Mouse (Mus musculus) brain, embryonic 18.5 days (tissue): Measurements from ENCODE around the gene Ankrd26.
A peak's percentile ranks its signal among the peaks of the same experiment; 100 is the strongest.
"Not testable (repeated sequence)": the region's sequence is repeated elsewhere in the genome, so short reads cannot be mapped to it uniquely, and the experiment has no call there.

ENCODE experiments used
- DNase-seq: peaks from one replicate; pipeline ENCODE4 v3.0.0-alpha.2; 2012; ENCODE audit warnings: low read depth, low spot score

Gene Ankrd26

DNA sequence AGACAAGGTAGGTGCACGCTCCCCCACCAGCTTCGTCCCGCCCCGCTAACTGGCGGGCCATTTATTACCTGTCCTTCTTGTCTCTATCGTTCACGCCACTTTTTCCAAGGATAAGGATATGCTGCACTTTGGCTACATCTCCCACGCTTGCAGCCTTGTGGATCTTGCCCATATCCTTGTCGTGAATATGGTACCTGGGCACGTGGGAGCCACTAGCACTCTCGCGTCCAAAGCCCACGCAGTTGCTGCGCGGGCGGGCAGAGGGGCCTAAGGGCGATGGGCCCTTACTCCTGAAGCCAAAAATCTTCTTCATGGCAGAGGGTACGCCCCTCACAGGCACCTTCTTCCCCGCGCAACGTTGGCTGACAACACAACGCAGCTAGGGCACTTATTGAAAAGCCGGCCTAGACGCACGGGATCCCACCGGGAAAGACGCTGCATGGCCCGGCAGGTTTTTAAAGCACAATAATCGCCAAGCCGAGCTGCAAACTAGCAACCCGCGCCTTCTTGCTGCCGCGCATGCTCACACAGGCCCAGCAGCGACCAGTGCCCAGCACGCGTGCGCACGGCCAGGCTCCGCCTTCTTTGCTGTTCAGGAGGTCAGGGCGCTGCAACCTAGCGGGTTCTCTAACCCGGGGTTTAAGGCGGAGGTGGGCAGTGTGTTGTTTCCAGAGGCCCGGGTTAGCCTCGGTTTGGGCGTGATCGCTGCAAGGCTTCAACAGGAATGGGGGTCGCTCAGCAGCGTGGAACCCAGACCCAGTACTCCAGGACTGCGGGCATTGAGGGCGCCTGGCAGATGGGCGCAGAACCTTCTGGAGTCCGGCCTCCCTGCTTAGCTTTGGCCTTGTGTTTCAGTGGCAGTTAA, at the start of gene Ankrd26:
TSS of gene Ankrd26 (minus strand) at position 482 of the 865 bp plus-strand sequence.
- DNase-seq = peak; percentile 72

DNA sequence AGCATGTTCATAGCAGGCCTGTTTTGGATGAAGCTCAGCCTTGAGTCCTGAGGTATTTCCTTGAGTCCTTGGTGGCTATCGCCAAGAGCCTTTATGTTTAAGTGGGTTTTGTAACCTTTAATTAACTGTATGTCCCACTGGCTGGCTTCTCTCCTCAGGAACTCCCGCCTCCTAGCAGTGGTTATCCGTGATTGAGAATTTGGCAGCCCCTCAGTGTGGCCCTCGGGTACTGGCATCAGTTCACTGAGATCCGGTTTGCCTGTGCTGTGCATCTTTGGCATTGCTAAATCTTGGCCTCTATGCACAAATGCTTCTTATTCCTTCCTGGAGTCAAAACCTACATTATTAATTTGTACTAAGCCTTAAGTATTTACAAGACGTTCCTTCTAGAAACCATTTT, 46.9 kb upstream of the Ankrd26 start:
- no peak for DNase-seq

DNA sequence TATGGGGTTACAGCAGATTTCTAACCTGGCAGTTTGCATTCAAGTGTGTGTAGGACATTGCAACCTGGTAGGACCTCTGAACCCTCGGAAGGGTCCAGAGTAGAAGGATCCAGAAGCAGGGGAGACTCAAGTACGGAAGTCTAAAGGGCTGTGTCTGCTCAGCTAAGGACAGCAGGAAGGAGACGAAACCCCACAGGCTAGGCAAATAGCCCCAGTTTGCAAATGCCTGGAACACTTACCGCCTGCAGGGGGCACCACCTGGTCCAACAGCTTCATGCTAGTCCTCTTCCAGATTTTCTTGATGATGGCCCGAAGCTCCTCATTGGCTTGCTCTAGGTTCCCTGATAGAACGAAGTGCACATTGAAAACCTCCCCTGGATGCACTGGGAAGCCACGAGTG, 43.9 kb upstream of the Ankrd26 start:
- DNase-seq = no peak

DNA sequence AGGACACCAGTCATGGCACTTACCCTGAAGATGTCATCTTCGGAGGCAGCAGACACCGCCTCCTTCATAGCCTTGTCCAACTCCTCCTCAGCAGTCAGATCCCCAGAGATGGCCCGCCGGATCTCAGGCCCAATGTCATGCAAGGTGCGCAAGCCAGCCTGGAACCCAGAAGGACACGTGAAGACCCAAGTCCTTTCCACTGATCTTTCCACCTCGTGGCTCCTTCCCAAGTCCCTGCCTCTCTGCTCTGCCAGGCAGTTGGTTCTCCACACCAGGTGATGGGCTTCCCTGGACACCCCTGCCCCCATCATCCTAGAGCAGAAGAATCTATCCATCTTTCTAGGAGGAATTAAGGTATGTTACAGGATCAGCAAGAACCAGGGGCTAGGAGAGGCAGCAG, 41.8 kb upstream of the Ankrd26 start:
- no peak for DNase-seq

DNA sequence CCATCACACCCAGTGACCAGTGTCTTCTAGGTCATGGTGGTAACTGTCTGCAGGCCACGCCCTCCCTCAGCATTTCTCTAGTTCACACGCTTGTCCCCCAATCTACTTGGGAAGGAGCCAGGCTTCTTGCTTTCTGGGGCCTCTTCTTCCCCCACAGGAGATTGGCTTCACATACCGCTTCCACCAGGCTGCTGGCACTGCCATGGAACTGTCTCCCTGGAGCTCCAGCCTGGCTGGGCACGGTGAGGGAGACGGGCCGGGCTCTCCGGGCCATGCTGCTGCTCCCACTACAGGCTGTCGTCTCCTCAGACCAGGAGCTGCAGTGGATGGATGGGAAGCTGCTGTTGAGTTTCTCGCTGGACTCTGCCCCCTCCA, 33.6 kb upstream of the Ankrd26 start:
- DNase-seq = no peak

DNA sequence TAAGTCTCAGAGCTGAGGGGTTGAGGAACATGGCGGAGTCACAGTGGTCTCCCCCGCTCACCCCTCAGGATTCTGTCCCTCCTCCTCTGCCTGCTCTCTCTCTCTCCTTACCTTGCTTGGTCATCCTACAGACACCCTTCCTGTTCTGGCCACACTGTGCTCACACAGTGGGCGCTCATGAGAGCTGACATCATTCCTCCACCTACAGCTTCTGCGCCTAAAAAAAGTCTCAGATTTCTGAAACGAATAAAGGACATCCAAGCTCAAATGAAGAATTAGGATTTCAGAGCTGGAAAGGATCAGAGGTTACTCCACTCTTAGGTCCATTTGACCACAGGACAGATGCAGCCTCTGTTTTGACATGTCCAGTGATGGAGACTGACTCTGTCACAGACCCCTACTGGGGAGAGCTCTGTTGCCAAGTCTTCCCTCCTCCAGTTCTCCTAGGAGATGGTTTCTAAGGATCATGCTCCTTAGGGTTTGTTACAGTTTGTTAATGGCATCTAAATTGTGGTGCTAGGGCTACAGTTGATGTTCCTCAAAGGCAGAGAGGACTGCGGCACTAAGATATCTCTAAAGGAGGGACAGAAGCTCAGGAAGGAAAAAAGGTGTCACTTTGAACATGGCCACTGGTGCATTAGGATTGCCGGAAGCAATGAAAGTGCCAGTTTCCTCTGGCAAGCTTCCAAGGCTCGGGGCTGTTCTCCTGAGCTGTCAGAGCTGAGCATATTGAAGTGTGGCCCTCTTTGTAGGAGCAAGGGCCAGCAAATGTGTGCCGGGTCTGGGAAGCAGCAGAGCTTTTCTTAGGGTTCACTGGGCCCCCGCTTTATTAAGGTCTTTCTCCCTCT, 33.0 kb upstream of the Ankrd26 start:
- no peak for DNase-seq

DNA sequence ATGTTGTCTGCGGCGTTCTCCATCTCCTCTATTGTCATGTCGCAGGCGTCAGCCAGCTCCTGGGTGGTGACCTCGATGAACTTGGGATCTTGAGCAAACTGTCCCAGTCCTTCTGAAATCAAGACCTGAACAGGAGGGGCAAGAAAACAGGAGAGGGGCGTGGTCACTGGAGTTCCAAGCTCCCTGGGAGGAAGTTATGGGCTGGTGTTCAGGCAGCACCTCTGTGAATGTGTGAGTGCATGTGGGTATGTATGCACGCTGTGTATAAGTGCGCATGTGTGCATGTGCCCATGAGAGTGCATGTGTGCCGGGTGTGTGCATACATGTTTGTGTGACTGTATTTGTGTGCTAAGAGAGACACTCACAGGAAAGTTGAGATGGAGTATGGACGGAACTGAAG, 32.0 kb upstream of the Ankrd26 start:
- DNase-seq = no peak

DNA sequence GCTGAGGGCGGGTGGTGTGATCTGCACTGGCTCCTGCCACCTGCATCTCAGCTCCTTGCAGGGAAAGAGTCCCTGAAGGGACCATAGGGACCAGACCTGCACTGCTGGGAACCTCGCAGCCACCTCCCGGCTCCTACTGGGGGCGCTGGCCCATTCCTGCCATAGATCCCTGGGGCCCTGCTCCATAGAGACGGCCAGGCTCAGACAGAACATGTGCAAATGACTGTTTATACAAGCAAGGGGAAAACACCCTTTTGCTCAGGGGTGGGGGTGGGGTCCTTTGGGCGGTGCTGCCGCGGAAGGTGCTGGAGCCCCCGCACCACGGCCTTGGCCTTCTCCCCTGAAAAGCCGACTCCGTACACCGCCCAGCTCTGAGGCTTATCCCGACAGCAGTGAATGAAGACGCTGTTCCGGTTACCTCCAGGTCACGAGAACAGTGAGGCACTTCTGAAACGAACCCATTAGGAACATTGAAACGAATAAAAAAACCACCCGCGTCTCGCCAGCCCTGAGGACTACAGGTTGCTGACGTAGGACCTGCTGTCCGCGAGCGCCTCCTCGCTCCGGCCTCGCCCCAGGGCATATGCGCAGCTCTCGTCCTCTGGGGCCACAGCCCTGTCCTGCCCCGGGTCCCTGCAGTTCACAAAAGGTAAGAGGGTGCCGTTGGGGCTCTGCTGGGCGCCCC, 31.5 kb upstream of the Ankrd26 start:
- no peak for DNase-seq

DNA sequence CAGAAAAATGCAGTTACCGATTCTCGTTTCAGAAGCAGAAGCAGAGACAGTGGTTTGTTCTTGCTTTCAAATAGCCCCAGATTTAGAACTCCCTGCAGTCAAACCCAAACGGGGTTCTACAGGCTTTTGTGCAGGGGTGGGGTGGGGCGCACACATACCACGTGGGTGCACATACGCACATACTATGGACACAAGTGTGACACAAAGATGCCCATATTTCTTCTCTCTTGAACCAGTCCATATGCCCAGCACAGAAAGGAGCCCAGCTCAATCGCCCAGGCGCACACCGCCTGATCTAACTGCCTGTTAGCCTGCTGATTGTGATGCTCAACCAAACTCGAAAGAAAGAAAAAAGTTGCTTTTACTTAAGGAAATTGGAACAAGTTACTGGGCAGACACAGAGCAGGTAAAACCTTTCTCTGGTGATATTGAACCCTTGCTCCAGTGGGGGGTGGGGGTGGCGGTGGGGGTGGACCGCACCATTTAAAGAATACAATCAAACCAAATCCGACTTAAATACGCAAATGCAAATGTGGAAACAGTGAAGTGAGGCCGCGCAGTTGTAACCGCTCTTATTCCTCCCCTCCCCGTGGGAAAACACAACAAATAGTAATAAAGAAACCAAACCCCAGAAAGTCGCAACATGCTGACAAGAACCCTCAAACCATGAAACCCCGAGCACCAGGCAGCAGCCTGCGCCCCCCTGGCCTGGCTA, 30.8 kb upstream of the Ankrd26 start:
- DNase-seq = no peak

DNA sequence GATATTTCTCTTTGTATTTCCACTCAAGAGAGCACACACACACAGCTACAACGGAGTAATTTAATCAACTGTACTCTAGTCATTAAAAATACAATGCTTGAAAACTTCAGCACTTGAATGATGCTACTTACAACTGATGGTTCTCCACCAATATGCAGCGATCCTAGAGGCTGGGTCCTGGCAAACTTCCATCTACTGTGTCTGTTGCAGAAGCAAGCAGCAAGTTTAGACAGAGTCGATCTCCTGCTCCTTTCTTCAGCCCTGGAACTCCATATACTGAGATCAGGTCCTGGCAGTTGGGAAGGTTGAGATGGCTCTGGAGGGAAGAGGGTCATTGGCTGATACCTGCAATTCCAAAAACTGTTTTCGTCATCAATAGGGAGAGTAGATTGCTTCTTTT, 16.7 kb upstream of the Ankrd26 start:
- not testable (repeated sequence) for DNase-seq

DNA sequence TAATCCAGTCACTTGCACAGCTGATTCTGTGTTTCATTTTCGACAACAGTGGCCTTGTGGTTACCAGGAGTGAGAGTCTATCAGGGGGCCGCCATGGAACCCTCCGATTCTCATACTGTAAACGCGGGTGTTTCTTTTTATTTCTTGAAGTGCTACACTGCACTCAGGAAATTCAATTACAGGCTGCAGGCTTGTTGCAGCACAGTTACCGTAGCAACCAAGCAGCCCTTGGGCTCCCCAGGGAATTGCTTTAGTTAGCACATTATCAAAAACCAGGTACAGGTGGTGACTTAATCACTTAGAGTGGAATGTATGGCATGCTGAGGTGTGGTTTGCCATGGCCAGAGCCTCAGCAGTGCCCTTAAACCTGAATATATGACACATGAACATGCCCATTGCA, 12.3 kb upstream of the Ankrd26 start:
- no peak for DNase-seq

DNA sequence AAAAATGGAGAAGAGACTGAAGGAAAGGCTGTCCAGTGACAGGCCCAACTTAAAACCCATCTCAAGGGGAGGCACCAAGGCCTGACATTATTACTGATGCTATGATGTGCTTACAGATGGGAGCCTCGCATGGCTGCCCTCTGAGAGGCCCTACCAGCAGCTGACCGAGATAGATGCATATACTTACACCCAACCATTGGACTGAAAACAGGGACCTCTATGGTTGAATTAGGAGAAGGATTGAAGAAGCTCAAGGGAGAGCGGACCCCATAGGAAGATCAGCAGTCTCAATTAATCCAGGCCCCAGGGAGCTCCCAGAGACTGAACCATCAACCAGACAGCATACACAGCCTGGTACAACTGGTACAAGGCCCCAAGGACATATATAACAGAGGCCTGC, 5.8 kb upstream of the Ankrd26 start:
- no peak for DNase-seq

DNA sequence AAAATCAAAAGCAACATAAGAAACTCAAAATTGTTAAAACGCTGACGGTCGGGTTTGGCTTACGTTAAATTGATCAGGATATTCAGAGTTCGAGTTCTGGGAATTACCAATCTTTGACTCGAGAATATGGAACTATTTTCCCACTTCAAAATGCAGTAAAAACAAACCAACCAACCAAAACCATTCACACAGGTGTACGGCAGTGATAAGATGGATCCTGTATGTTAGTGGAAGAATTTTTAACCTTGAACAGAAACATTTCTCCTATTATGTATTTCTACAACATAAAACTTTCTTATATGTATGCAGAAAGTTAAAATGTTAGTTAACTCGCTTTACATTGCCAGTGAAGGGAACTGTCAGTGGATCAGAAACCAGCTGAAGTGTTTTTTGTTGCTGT, 801 bp downstream of the Ankrd26 start:
- DNase-seq = no peak

DNA sequence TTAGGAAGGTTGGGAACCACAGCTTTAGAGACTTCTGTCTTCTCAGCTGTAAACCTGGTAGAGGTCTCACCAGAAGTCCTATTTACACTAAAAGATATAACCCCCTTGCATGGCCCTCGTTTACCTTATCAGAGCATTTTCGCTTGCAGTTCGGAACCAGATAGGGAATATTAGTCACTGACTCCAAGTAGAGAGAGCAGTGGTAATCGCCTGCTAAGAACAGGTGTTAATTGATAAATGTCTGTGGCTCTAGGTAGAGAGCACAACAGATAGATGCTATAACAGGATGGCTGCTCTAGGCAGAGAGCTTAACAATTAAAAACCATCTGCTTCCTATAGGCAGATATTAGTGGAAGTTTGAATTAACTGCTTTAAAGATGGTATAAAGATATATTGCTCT, 23.4 kb downstream of the Ankrd26 start:
- DNase-seq = no peak

DNA sequence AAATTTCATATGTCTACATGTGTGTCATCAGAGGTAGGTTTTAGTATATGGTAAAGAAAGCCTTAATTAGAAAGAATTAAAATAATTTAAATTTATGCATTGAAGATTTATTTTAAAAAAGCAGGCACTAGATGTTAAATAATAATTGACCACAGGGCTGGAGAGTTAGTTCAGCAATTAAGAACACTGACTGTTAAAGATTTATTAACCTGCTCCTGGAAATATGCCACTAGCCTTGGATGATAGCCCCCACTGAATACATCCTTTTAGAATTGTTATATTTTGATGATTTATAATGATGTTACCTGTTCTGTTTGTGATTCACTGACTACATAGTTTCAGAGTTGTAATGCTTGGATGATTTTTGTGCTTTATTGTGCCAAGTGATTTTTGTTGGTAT, 24.8 kb downstream of the Ankrd26 start:
- not testable (repeated sequence) for DNase-seq

DNA sequence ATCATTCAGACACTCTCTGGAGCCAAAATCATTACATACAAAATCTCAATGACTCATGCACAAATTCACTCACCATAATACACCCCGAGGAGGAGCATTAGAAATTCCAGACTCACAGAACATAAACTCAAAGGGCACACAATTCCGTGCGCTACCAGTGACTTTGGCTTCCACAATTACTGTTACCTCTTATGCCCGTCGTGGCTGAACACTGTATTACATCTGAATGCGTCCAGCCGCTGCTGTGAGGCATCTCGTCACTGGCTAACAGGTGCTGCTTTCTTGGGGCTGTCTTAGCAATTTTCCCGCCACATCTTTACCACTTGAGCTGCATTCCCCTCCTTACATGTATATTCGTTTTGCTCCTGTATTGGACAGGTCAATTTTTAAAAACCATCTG, 26.7 kb downstream of the Ankrd26 start:
- no peak for DNase-seq

DNA sequence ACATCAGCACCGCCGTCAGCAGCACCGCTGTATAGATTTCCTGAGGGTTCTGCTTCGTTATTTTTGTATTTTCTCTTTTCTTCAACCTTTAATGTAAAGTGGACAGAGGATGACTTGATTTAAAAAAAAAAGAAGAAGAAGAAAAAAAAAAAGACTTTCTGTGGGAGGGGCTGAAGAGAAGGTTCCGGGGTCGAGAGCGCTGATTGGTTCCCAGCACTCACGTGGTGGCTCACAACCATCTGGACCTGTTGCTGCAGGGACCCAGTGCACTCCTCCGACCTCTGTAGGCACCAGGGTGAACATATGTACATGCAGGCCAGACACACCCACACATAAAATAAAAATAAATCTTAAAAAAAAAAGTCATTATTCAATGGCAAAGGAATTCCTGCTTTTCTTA, 28.6 kb downstream of the Ankrd26 start:
- DNase-seq = no peak

DNA sequence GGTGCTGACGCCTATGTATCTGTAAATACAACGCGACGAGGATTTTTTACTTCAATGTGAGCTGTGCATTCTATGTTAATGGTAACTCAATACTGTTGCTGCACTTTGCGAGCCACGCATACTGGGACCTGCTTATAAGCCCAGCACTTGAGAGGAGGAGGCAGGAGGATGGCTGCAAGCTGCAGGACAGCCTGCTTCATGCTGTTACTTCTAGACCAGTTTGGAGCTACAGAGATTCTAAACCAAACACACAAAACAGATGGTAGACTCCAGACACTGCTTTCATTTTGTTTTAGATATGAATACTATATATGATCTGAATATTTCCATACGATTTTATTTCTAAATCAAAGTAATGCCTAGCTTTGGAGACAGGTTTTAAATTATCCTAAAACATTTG, 41.4 kb downstream of the Ankrd26 start:
- DNase-seq = no peak

DNA sequence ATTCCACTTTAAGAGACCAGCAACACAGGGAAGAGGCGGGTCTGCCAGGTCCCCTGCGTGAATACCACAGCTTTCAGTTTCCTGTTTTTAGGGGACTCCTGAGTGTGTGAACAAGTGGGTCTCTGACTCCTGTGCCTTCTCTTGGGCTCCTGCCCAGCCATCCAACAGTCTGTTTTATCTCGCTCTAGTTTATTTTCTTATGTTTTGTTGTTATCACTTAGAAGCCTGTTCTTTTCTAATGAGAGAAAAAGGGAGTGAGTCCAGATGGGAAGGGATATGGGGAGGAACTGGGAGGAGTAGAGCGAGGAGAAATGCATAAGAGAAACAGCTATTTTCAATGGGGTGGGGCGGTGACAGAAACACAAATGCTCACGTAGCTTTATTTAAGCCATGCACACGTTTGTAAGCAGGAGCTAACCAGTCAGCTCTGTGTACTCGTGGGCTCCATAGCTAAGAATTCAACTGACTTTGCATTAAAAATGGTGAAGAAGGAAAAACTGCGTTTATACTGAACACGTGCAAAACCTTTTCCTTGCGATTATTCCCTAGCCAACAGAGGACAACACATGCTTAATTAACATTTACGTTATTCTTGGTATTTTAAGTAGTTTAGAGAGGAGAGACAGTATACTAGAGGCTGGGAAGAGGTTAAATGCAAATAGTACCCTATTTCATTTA, 48.6 kb downstream of the Ankrd26 start:
- DNase-seq = no peak

DNA sequence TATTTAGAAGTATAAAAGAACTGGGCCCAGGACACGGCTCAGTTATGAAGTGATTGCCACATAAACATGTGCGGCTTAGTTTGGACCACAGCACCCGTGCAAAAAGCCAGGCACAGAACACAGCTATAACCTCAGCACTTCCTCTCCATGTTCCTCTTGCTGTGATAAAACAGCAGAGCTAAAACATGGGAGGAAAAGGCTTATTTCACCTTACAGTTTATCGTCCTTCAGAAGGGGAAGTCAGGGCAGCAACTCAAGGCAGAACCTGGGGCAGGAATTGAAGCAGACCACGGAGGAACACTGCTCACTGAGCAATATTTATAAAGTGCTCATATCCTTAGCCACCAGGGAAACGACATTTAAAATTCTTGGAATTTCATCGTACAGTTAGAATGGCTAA, 63.0 kb downstream of the Ankrd26 start:
- DNase-seq = no peak

DNA sequence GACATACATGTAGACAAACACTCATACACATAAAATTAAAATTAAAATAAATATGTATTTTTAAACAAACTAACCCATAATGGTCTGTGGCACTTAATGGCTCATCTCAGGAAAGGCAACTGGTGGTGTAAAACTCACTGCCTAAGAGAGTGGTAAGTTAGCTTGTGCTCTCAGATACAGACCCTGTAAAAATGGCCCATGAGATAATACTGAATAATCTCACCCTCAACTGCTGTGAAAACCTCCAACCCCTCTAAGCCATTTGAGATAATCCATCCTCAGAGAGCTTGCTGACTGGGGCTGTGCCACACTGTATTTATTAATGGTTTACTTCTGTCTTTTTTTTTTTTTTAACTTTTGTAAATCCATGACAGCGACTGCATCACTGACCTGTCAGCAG, 79.9 kb downstream of the Ankrd26 start:
- DNase-seq = no peak
